Mouse (Mus musculus) stomach, postnatal 0 days (tissue): ENCODE measurements around the gene Tnc. TPM values are rescaled to one million over a fixed set of nuclear protein-coding genes. Genes with fewer than 3 reads are reported as not detected.

ENCODE experiments used
- ATAC-seq: fragments of 200-750 bp; cut with Nextera tagmentation; 2 replicates; pipeline ENCODE4 v1.8.0; 2017; ENCODE audit not compliant: low FRiP score, low TSS enrichment
- DNase-seq: peaks from one replicate; pipeline ENCODE4 v3.0.0-alpha.2; 2016; ENCODE audit warnings: low spot score
- H3K27ac ChIP-seq: fragments of 300-500 bp; sonication (generic); replicated peaks from 2 replicates; pipeline ENCODE4 v1.5.1; 2014; ENCODE audit warnings: mild to moderate bottlenecking, control low read depth
- H3K27me3 ChIP-seq: fragments of 300-500 bp; sonication (generic); 2 replicates; pipeline ENCODE4 v1.6.1; 2014; ENCODE audit warnings: low read length; ENCODE audit not compliant: control insufficient read depth, insufficient read depth
- H3K36me3 ChIP-seq: fragments of 300-500 bp; sonication (generic); 2 replicates; pipeline ENCODE4 v1.6.1; 2014; ENCODE audit warnings: low read length, mixed read lengths; ENCODE audit not compliant: control insufficient read depth, insufficient read depth
- H3K4me1 ChIP-seq: fragments of 300-500 bp; sonication (generic); replicated peaks from 2 replicates; pipeline ENCODE4 v1.6.1; 2014; ENCODE audit warnings: antibody characterized with exemption; ENCODE audit not compliant: control insufficient read depth, insufficient read depth
- H3K4me2 ChIP-seq: fragments of 300-500 bp; sonication (generic); replicated peaks from 2 replicates; pipeline ENCODE4 v1.6.1; 2014; ENCODE audit warnings: low read depth, mild to moderate bottlenecking, control low read depth, moderate library complexity
- H3K4me3 ChIP-seq: fragments of 300-500 bp; sonication (generic); 2 replicates; pipeline ENCODE4 v1.5.1; 2014; ENCODE audit warnings: low read depth, low read length, control low read depth
- H3K9ac ChIP-seq: fragments of 300-500 bp; sonication (generic); 2 replicates; pipeline ENCODE4 v1.6.1; 2014; ENCODE audit warnings: mild to moderate bottlenecking, low read length, control low read depth, mixed read lengths
- H3K9me3 ChIP-seq: fragments of 300-500 bp; sonication (generic); 2 replicates; pipeline ENCODE4 v1.6.1; 2016; ENCODE audit warnings: low read length; ENCODE audit not compliant: control insufficient read depth
- CTCF ChIP-seq: IDR thresholded peaks from 2 replicates; pipeline ENCODE4 v1.5.1; 2016; ENCODE audit warnings: antibody characterized with exemption, low read depth, mild to moderate bottlenecking, moderate library complexity
- EP300 ChIP-seq: optimal IDR thresholded peaks from 2 replicates; pipeline ENCODE3; 2016; ENCODE audit warnings: antibody characterized with exemption
- WGBS: fragments of 180-500 bp; shearing (Covaris S2); extraction: QIAGEN DNeasy Blood & Tissue Kit; methylation state at CpG from one replicate; pipeline ENCODE4 v1.1.7; 2014; 5-methylcytosine and 5-hydroxymethylcytosine counted together
- polyA plus RNA-seq: library from polyadenylated mRNA; unstranded; fragments of >200 nt; fragmentation: Nextera tagmentation; extraction: Ambion mirVana; gene quantifications from 2 replicates; pipeline ENCODE4 v1.2.1, GENCODE M21; 2015

Gene Tnc
- polyA plus RNA-seq, 1 experiment from 2014 or later, result 24.1 TPM

DNA sequence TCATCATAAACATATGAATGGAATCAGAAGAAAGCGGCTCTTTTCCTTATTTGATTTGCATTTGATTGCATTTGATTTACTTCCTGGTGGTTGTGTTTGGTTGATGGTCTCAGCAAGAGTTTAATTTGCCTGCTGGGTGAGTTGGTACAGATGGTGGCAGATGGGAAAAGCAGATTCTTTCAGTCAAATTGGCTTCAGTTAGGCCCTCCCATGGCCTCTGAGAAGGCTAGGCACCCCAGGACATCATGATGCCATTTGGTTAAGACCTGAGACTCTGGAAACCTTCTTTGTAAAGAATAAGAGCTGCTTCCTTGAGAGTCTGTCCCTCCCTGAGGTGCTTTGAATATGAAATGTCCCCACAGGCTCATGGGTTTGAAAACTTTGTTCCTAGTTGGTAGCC, 75.1 kb downstream of the Tnc start:
- no peak overlapping the region for H3K4me2 ChIP-seq
- 85% methylated on average over 1 of the region's 1 CpGs for WGBS
- H3K9ac ChIP-seq, result no peak overlapping the region
- TF ChIP-seq CTCF (no peak), EP300 (no peak)
- no peak overlapping the region for H3K27ac ChIP-seq
- H3K9me3 ChIP-seq, result no peaks in the 10 kb centered on the region
- H3K4me3 ChIP-seq, result no peak overlapping the region
- H3K4me1 ChIP-seq, result no peaks in the 10 kb centered on the region
- DNase-seq, result no peak
- H3K36me3 ChIP-seq, result peaks cover 2% of the 10 kb centered on the region; the same call in 1 of the 2 replicates
- H3K27me3 ChIP-seq, result no peaks in the 10 kb centered on the region
- no peak for ATAC-seq

DNA sequence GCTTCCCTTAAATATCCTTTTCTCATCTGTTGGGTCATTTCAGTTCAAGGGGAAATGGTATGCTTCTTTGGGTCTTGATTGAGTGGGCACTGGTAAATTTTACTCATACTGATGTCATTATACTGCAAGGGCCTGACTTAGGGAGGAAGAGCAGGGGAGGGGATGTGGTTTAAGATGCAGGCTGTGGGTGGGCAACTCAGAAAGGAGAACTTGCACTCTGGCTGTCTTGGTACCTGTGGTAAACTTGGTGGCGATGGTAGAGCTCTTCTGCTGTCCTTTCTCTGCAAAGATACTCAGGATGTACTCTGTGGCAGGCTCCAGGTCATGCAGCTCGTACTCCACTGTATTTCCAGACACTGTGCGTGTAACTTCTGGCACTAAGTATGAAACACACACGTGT, 75.9 kb downstream of the Tnc start:
- H3K36me3 ChIP-seq, result peaks cover 2% of the 10 kb centered on the region; the same call in 1 of the 2 replicates
- H3K4me3 ChIP-seq, result no peak overlapping the region
- ATAC-seq, result no peak
- H3K9me3 ChIP-seq, result no peaks in the 10 kb centered on the region
- no peaks in the 10 kb centered on the region for H3K27me3 ChIP-seq
- H3K4me1 ChIP-seq, result no peaks in the 10 kb centered on the region
- 81% methylated on average over 4 of the region's 4 CpGs for WGBS
- H3K9ac ChIP-seq, result no peak overlapping the region
- no peak for TF ChIP-seq CTCF
- H3K27ac ChIP-seq, result no peak overlapping the region
- DNase-seq, result no peak
- H3K4me2 ChIP-seq, result no peak overlapping the region

DNA sequence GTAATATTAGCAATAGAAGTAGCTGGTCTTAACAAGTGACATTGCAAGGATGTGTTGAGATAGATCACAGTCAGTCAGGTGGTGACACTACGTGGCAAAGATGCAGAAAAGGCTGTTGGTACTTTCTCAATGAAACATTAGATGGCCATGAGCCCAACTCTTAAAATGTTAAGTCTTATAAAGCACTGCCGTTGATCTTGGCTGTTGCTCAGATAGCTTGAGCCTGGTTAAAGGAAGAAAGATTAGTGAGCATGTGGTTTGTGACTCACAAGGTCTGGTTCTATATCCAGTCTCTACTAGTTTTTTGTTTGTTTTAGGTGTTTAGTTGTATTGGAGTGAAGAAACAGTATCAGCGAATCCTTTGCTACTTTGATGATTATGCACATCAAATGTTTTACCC, 76.9 kb downstream of the Tnc start:
- ATAC-seq (no peak), DNase-seq (no peak)
- H3K9ac ChIP-seq, result no peak overlapping the region
- H3K27me3 ChIP-seq, result no peaks in the 10 kb centered on the region
- no peak overlapping the region for H3K27ac ChIP-seq
- H3K4me3 ChIP-seq, result no peak overlapping the region
- H3K4me2 ChIP-seq, result no peak overlapping the region
- no peaks in the 10 kb centered on the region for H3K4me1 ChIP-seq
- H3K36me3 ChIP-seq, result peaks cover 2% of the 10 kb centered on the region; the same call in 1 of the 2 replicates
- H3K9me3 ChIP-seq, result no peaks in the 10 kb centered on the region
- 57% methylated on average over 3 of the region's 3 CpGs for WGBS
- TF ChIP-seq EP300 (no peak), CTCF (no peak)

DNA sequence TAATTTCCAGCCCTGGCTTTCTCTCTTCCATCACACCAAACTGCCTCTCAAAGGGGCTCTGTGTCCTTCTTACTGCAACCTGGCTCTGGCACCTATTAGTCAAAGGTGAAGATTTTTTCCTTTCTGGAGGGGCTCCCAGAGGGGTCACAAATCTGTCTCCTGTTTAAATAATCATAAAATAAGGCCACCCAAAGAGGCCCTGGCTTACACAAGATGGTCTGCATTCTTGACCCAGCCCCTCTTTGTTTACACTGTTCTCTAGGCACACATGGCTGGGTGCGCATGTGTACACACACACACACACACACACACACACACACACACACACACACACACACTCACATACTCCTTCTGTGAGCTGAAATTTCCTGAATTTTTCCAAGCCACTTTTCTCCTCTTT, 83.4 kb downstream of the Tnc start:
- TF ChIP-seq EP300 (no peak), CTCF (no peak)
- no peak overlapping the region for H3K27ac ChIP-seq
- no peak overlapping the region for H3K4me3 ChIP-seq
- H3K27me3 ChIP-seq, result no peaks in the 10 kb centered on the region
- WGBS, result 56% methylated on average over 1 of the region's 1 CpGs
- H3K9ac ChIP-seq, result no peak overlapping the region
- ATAC-seq, result no peak
- H3K36me3 ChIP-seq, result no peaks in the 10 kb centered on the region; the same call in 1 of the 2 replicates
- no peaks in the 10 kb centered on the region for H3K9me3 ChIP-seq
- DNase-seq, result no peak
- no peak overlapping the region for H3K4me2 ChIP-seq
- H3K4me1 ChIP-seq, result no peaks in the 10 kb centered on the region

DNA sequence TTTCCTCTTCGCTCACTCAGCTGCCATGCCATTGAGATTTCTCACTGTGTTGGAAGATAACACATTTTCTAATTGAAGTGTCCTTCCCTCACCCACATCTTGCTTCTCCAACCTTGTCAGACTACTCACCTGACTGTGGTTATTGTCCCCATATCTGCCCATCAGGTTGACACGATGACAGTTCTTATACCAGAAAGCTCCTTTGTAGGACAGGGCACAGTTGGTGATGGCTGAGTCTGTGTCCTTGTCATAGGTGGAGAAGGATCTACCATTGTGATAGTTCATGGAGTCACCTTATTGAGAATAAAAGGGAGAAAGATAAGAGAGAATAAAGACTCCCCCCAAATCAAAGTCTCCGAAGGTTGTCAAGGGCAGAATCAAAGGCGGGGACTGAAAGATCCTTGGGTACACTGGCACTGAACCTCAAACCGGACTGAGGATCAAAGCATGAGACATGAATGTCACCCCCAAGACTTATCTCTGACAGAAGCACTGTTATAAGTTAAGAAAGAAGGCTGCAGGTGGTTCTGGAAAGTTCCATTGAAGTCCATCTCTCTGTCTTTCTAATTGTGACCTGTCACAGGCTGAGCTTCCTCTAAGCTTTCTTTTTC, 84.9 kb downstream of the Tnc start:
- Histone ChIP-seq H3K27ac (no peak overlapping the region), H3K9me3 (no peaks in the 10 kb centered on the region), H3K27me3 (no peaks in the 10 kb centered on the region), H3K4me3 (no peak overlapping the region), H3K4me1 (no peaks in the 10 kb centered on the region), H3K36me3 (no peaks in the 10 kb centered on the region; the same call in 1 of the 2 replicates), H3K9ac (no peak overlapping the region), H3K4me2 (no peak overlapping the region)
- TF ChIP-seq EP300 (no peak), CTCF (no peak)
- 82% methylated on average over 5 of the region's 5 CpGs for WGBS
- ATAC-seq (no peak), DNase-seq (no peak)

DNA sequence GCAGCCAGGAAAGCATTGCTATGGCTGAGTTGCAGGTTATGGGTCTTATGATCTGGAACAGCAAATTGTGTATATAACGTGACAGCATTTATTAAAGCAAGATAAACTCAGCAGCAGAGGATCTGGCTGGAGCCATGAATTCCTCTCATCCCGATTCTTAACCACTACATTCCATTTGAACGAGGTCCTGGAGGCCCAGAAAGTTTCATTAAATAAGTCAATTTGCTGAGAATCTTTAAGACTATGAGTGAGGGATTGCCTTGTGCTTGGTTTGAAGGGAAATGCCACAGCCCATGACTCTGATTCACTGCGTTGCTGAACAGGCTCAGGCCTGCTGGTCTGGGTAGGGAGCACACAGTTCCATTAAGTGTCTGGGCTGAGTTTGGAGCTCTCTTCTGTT, 88.2 kb downstream of the Tnc start:
- Histone ChIP-seq H3K4me1 (no peaks in the 10 kb centered on the region), H3K4me2 (no peak overlapping the region), H3K36me3 (no peaks in the 10 kb centered on the region; the same call in 1 of the 2 replicates), H3K27ac (peak overlapping the region; percentile 61), H3K4me3 (no peak overlapping the region), H3K27me3 (no peaks in the 10 kb centered on the region), H3K9me3 (no peaks in the 10 kb centered on the region), H3K9ac (no peak overlapping the region)
- DNase-seq, result no peak
- WGBS, result 32% methylated on average over 4 of the region's 4 CpGs
- peak; percentile 54; the same call in 1 of the 2 replicates for ATAC-seq
- TF ChIP-seq CTCF, result no peak
- TF ChIP-seq EP300, result no peak
